Mouse (Mus musculus): ENCODE data around the gene Gm7861. TPM values are rescaled to one million over a fixed set of nuclear protein-coding genes. Genes with fewer than 3 reads are reported as not detected.
"Not testable (repeated sequence)": the region's sequence is repeated elsewhere in the genome, so short reads cannot be mapped to it uniquely, and the experiment has no call there.

Gm7861 gene
- not detected in 2 replicates for polyA plus RNA-seq (2016; fragmentation: Nextera tagmentation; extraction: Ambion mirVana)

DNA sequence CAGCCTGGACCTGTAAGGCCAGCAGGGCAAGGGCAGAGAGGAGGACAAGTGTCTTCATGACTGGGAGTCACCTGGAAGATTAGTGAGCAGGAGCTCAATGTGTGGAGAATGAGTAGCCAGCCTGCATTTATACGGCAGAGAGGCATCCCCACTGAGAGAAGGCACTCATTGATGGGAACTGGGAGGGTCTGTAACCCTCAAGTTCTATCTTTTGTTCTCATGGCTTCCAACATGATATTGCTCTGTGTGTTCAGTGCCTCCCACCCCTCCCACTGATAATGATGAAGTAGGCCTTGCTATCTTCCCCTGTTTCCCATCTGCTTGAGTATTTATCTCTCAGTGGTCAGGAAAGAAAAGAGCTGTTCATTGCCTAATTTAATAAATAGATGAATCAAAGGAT is at the start of gene Gm7861:
Gene Gm7861, minus strand, starts transcription at position 101 of the 400 bp plus-strand sequence.
- ATAC-seq (ENCODE audit: insufficient number of reproducible peaks, insufficient read depth, low FRiP score, low TSS enrichment, low read depth) = not testable (repeated sequence)

DNA sequence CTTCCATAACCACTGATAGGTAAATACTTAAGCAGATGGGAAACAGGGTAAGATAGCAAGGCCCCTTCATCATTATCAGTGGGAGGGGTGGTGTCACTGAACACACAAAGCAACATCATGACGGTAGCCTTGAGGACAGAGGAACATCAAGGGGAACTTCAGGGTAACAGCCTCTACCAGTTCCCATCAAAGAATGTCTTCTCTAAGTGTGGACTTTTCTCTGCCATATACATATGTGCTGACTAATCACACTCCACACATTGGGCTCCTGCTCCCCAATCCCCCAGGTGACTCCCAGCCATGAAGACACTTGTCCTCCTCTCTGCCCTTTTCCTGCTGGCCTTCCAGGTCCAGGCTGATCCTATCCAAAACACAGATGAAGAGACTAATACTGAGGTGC is 23.6 kb upstream of the Gm7861 start, which contains the start of gene Defa26:
Gene Defa26, plus strand, starts transcription at position 301 of the 400 bp plus-strand sequence.
- not testable (repeated sequence) for ATAC-seq (ENCODE audit: insufficient number of reproducible peaks, insufficient read depth, low FRiP score, low TSS enrichment, low read depth); H3K4me3 ChIP-seq (replicated peaks); H3K9ac ChIP-seq (replicated peaks); H3K27ac ChIP-seq; H3K27me3 ChIP-seq; H3K4me1 ChIP-seq (replicated peaks); H3K4me2 ChIP-seq; H3K36me3 ChIP-seq; H3K9me3 ChIP-seq
- WGBS = 83% methylated on average over 1 of the region's 1 CpGs

More for the DNA sequence above, at the start of gene Gm7861:
- not testable (repeated sequence) for H3K9me3 ChIP-seq; H3K27ac ChIP-seq; H3K27me3 ChIP-seq; H3K4me1 ChIP-seq (replicated peaks); H3K4me2 ChIP-seq; H3K4me3 ChIP-seq (replicated peaks); H3K9ac ChIP-seq (replicated peaks); H3K36me3 ChIP-seq
- WGBS = no CpG with 5 or more reads among the region's 1 CpGs

DNA sequence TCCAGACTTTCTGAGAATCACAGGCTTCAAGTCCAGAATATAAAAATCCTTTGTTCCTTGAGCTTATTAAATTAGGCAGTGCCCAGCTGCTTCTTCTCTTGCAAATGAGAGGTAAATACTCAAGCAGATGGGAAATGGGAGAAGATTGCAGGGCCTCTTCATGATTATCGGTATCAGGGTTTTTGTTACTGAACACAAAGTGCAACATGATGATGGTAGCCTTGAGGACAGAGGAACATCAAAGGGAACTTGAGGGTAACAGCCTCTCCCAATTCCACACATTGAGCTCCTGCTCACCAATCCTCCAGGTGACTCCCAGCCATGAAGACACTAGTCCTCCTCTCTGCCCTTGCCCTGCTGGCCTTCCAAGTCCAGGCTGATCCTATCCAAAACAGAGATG is 11.6 kb downstream of the Gm7861 start, which contains the start of gene Defa28:
Gene Defa28, plus strand, starts transcription at position 301 of the 400 bp plus-strand sequence.
- not testable (repeated sequence) for H3K4me2 ChIP-seq; H3K27me3 ChIP-seq; H3K36me3 ChIP-seq; H3K4me1 ChIP-seq (replicated peaks); H3K9me3 ChIP-seq; H3K4me3 ChIP-seq (replicated peaks); H3K27ac ChIP-seq; ATAC-seq (ENCODE audit: insufficient number of reproducible peaks, insufficient read depth, low FRiP score, low TSS enrichment, low read depth); H3K9ac ChIP-seq (replicated peaks)
- no CpG with 5 or more reads among the region's 1 CpGs for WGBS

DNA sequence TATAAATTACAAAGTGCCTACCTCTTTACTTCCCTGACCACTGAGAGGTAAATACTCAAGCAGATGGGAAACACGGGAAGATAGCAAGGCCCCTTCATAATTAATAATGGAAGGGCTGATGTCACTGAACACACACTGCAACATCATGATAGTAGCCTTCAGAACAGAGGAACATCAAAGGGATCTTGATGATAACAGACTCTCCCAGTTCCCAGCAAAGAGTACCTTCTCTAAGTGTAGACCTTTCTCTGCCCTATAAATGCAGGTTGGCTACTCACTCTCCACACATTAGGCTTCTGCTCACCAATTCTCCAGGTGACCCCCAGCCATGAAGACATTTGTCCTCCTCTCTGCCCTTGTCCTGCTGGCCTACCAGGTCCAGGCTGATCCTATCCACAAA is 29.2 kb downstream of the Gm7861 start, which contains the start of gene Defa37:
Gene Defa37, plus strand, starts transcription at position 301 of the 400 bp plus-strand sequence.
- not testable (repeated sequence) for H3K4me3 ChIP-seq (replicated peaks); ATAC-seq (ENCODE audit: insufficient number of reproducible peaks, insufficient read depth, low FRiP score, low TSS enrichment, low read depth); H3K4me1 ChIP-seq (replicated peaks); H3K36me3 ChIP-seq; H3K4me2 ChIP-seq; H3K27me3 ChIP-seq; H3K9ac ChIP-seq (replicated peaks); H3K9me3 ChIP-seq; H3K27ac ChIP-seq
- WGBS = no CpG with 5 or more reads among the region's 1 CpGs

Other genes with a start within 250 kb of the Gm7861 start
- gene Defa2, start 216.0 kb downstream of the Gm7861 start, polyA plus RNA-seq (2016; fragmentation: Nextera tagmentation; extraction: Ambion mirVana) = not detected in 2 replicates
- not detected in 2 replicates for gene Defa33, start 202.7 kb downstream of the Gm7861 start, polyA plus RNA-seq (2016; fragmentation: Nextera tagmentation; extraction: Ambion mirVana)
- gene Defa36, start 167.1 kb downstream of the Gm7861 start, polyA plus RNA-seq (2016; fragmentation: Nextera tagmentation; extraction: Ambion mirVana) = not detected in 2 replicates
- not detected in 2 replicates for gene Gm7849, start 137.9 kb downstream of the Gm7861 start, polyA plus RNA-seq (2016; fragmentation: Nextera tagmentation; extraction: Ambion mirVana)
- not detected in 2 replicates for gene Defa20, start 85.2 kb downstream of the Gm7861 start, polyA plus RNA-seq (2016; fragmentation: Nextera tagmentation; extraction: Ambion mirVana)
- not detected in 2 replicates for gene Defa32, start 65.5 kb downstream of the Gm7861 start, polyA plus RNA-seq (2016; fragmentation: Nextera tagmentation; extraction: Ambion mirVana)
- not detected in 2 replicates for gene Defa37, start 29.1 kb downstream of the Gm7861 start, polyA plus RNA-seq (2016; fragmentation: Nextera tagmentation; extraction: Ambion mirVana)
- not detected in 2 replicates for gene Defa28, start 11.5 kb downstream of the Gm7861 start, polyA plus RNA-seq (2016; fragmentation: Nextera tagmentation; extraction: Ambion mirVana)
- not detected in 2 replicates for gene Defa26, start 23.7 kb upstream of the Gm7861 start, polyA plus RNA-seq (2016; fragmentation: Nextera tagmentation; extraction: Ambion mirVana)
- gene Defa17, start 61.3 kb upstream of the Gm7861 start, polyA plus RNA-seq (2016; fragmentation: Nextera tagmentation; extraction: Ambion mirVana) = not detected in 2 replicates
- gene Defa34, start 71.3 kb upstream of the Gm7861 start, polyA plus RNA-seq (2016; fragmentation: Nextera tagmentation; extraction: Ambion mirVana) = not detected in 2 replicates
- gene AY761184, start 109.1 kb upstream of the Gm7861 start, polyA plus RNA-seq (2016; fragmentation: Nextera tagmentation; extraction: Ambion mirVana) = not detected in 2 replicates
- not detected in 2 replicates for gene Defa24, start 140.0 kb upstream of the Gm7861 start, polyA plus RNA-seq (2016; fragmentation: Nextera tagmentation; extraction: Ambion mirVana)
- not detected in 2 replicates for gene Defb50, start 229.0 kb upstream of the Gm7861 start, polyA plus RNA-seq (2016; fragmentation: Nextera tagmentation; extraction: Ambion mirVana)
- not detected in 2 replicates for gene Defb2, start 245.4 kb upstream of the Gm7861 start, polyA plus RNA-seq (2016; fragmentation: Nextera tagmentation; extraction: Ambion mirVana)